Mouse (Mus musculus): Measurements from ENCODE around the gene Otud7b.

The Otud7b gene

DNA sequence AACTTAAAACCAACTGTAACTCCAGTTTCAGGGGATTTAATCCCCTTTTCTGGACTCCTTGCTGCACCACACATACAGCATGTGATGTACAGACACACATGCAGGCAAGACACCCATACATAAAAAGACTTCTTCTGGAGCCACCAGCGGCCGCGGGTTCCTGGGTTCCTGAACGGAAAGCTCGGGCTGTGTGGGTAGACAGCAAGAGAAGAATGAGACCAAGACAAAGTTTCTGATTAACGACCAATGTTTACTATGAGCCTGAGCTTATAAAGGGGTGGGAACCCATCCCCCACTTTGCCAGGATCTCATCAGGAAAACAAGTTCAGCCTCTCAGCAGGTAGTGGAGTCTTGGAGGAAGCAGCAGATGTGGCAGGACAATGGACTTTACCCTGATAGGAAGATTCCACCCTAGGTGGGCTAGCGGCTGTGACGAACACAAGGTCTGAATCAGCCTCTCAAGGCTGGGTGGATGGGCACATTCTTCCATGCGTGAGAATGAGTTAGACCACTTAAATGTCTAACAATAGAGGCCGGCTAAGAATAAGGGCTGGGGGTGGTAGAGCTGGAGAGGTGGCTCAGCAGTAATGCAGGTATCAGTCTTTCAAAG is 20.1 kb upstream of the Otud7b start:
- DNase-seq (ENCODE audit: low spot score in 2 of 2) = no peak

DNA sequence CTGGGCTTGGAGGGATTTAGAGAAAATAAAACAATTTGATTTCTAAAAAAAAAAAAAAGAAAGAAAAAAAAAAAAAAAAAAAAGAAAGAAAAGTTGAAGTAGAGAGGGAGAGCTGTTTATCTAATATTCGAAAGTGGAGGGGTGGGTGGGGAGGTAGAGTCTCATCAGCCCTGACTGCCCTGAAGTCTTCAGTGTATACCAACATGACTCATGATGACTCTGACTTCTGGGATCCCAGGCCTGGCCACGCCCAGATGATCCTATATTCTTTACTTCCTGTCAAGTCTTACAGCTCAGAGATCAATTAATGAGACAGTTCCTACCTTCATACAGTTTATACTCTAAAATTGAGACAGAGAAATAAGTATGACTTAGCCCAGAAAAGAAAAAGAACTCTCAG is 17.1 kb upstream of the Otud7b start:
- no peak for DNase-seq (ENCODE audit: low spot score in 2 of 2)

DNA sequence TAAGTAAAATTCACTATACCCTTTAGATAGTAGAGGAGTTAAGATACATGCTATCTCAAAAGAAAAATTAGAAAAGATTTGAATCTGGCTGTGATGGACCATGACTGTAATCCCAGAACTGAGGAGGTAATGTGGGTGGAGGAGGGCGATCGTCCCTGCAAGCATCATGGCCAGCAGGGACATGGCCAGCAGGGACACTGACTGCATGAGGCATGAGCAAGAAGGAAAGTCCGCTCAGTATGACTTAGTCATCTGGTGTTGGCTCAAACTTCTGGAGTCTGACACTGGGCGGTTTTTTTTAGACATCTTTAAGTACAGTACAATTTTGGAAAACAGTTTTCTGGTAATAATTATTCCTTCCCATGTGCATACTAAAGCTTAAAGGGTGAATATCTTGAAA is 16.5 kb upstream of the Otud7b start:
- no peak for DNase-seq (ENCODE audit: low spot score in 2 of 2)

DNA sequence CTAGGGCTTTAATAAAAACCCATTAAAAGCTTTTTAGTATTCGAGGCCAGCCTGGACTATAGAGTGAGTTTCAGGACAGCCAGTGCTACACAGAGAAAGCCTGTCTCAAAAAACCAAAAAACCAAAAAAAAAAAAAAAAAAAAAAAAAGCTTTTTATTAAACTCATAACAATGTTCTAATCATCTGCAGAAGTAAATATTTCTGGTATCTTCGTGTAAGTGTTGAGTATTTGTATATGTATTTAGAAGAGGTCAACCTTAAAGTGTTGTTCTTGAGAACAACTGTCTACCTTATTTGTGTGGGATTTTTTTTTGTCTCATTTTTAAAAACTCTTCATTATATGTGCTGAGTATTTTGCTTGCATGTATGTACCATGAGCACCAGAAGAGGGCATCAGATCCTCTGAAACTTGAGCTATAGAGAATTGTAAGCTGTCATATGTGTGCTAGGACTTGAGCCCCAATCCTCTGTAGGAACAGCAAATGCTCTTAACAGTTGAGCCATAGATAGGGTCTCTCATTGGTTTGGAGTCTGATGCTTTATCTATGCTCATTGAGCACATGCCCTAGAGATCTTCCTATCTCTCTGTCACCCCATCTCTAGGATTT is 14.3 kb upstream of the Otud7b start:
- DNase-seq (ENCODE audit: low spot score in 2 of 2) = no peak

DNA sequence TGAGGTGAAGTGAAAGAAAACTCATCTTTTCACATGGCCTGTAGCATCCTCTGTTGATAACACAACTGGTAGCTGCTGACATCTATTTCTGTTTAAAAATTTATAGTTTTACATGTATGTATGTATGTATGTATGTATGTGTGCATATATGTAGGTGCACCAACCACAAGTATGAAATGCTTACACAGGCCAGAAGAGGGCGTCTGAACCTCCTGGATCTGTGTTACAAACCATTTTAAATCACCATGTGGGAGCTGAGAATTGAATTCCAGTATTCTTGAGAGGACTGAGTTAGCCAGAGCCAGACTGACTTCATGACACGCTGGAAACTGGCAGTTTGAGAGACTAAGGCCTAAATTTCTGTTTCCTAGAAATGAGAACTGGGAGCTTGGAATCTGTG is 13.2 kb upstream of the Otud7b start:
- DNase-seq (ENCODE audit: low spot score in 2 of 2) = no peak

DNA sequence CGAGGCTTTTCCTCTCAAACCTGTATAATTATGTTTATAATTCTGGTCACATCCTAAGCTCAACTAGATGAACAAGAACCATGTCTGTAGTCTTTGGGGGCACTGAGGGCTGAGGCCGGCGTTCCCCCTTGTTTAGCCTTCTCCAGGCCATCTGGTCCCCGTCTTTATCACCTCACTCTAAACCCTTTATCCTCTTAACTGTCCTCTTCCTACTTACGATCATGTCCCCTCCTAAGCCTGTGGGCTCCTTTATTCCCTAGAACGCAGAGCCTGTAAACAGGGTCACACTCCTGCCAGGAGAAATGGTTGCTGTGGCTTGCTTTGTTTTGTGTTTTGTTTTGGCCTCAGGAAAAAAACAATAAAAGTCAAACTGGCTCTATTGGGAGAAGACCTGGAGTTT is 12.4 kb upstream of the Otud7b start:
- no peak for DNase-seq (ENCODE audit: low spot score in 2 of 2)

DNA sequence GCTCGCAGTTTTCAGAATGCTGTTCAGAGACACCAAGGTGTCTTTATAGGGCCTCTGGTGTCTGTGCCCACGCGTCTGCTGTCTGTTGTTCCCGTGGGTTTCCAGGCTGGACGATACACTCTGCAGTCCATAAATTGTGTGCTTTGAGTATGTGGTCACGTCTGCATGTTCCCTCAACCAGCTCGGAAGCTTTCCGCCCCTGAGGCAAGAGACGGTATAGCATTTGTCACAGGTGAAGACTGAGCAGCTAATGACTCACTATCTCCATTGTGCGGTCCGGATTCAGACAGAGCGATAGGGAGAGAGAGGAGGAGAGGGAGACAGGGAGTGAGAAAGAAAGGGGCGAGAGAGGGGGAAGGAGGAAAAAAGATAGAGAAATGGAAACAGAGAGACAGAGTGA is 10.8 kb upstream of the Otud7b start:
- no peak for DNase-seq (ENCODE audit: low spot score in 2 of 2)

DNA sequence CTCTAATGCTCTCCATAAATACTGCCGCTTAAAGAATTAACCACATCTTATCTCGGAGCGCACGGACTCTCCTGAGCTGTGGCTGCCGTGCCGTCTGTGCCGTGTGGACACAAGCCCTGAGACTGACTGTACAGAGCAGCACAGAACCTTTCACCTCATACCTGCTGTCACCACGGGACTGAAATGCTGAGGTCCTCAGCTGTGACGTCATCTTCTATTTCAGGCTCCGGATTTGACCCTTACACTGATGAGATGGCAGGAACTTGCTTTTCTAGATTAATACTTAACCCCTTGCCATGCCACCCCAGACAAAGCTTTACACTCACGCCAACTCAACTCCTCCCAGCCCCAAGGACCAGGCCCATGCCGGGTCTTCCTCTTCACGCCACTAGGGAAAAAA is 10.1 kb upstream of the Otud7b start:
- no peak for DNase-seq (ENCODE audit: low spot score in 2 of 2)

DNA sequence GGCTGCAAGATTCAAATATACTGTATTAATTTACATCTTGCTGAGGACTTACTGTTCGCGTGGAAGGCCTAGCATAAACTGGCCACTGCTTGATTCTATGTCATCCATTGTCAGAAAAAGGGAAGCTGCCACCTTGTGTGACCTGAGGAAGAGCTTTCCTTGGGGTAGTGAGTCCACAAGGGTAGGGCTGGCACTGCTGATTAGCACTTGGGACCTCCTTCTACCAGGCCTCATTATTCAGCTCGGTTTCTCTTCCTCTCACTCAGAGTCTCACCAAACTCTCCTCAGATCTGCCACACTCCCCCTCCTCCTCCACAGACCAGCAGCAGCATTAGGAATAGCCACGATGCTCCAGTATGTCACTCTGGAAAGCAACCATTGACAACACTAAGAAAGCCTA is 6.2 kb upstream of the Otud7b start:
- no peak for DNase-seq (ENCODE audit: low spot score in 2 of 2)

DNA sequence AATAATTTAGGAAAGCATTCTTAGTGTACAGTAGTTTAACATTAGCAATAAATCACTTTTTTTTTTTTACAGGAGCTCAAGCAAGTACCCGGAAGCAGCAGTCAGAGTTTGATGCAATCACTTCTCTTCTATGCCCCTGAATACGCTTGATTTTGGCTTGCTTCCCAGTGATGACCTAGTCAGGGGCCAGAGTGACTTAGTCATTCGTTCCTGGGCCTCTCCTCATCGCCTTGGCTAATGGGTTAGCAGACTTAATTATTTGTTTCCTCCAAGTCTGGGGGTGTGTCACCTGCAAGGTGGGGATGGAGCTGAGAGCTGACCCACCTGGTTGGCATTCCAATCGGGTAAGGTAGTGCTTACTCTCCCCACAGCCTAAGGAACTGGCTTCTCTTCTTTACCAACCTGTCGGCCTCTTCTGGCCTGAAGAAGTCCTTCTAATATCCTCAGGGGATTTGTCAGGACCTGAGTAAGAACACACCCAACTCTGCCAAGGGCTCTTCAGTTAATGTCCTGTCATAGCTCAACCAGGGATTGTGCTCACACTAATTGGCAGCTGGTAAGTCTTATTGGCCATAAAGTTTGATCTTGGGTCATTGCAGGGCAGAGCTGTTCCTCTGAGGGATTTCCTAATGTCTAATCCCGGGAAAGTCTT is 5.6 kb upstream of the Otud7b start:
- DNase-seq (ENCODE audit: low spot score in 2 of 2) = no peak

DNA sequence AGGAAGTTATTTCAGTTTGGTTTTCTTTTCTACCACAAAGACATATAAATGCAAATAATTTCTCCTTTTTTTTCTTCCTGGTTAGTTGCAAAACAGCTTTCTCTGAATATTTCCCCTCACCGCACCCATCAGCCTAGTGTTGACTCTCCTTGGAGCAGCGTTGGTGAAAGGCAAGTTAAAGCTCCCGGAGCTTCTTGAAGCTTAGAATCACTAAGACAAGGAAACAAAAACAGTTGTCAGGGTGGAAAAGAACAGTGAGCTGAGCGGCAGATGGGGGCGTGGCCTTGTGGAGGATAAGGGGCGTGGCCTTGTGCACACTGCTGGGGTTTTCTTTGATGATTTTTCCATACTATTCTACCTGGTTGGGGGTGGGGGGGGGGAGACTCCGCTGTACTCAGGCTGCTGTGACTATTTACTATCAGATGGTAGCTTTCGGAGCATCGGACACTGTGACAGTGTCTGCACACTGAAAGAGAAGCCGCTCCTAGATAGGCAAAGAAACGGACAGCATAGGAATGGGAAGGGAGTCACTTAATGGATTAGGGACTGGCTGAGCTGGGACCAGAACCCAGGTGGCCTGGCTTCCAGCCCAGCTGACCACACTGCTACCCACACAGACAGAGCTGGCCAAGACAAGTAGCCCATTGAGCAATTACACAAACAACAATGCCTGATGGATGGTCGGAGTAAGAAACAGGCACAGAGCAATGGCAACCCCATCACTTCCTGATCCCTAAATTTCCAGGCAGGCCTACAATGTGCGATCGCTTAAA is 2.0 kb upstream of the Otud7b start:
- DNase-seq (ENCODE audit: low spot score in 2 of 2) = peak; percentile 52 to 85

DNA sequence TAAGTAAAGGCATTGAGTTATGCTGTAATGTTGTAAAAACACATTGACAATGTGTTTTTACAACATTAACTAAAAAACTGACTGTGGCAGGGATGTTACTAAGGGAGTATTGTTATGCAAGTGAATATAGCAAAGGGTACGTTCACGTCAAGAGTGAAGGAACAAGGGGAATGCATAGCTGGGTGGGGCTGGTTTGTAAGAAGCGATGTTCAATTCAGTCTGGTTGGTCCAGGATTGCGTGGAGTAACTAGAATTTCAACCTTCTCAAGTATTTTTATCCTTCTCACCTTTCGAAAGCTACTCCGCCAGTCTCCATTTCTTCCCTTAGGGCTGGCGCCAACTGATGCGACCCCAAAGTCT is 446 bp upstream of the Otud7b start:
- DNase-seq (ENCODE audit: low spot score in 2 of 2) = no peak

DNA sequence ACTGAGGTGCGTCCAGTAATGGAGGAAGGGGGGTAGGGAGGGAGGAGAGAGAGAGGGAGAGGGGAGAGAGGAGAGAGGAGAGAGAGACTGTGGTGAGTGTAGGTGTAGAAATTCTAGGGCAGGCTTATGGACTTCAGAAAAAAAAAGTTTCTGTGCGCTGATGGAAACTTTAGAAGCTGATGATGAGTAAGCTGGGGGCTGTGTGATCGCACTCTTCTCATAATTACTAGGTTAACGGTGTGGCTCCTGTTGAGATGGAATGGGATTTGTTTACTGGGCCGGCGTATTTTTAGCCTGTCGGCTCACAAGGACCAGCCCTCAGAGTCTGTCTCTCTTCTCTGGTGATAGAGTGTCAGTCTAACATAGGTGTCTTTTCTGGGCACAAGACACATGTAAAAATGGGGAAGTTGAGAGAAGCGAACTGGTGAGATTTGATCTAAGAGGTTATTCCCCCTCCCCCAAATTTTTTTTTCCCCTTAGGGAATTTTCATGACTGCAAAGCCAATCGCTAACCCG is 963 bp downstream of the Otud7b start:
- peak; percentile 35 to 46 for DNase-seq (ENCODE audit: low spot score in 2 of 2)

DNA sequence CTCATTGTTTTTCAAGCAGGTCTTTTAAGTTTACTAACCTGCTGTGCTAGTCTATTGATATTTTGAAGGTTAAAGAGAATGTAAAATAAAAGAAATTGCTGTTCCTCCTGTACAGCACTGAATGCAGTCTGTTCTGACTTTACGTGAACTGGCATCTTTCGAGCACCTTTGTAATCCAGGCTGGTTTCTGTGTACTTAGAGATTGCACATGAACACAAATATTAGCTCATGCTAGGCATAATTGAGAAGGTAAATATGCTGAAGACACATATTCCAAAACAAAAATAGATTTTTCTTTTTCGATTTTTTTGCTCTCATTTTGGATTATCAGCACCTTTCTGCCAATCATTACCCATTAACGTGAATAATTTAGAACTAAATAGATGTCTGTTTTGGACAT is 1.8 kb downstream of the Otud7b start:
- DNase-seq (ENCODE audit: low spot score in 2 of 2) = no peak

DNA sequence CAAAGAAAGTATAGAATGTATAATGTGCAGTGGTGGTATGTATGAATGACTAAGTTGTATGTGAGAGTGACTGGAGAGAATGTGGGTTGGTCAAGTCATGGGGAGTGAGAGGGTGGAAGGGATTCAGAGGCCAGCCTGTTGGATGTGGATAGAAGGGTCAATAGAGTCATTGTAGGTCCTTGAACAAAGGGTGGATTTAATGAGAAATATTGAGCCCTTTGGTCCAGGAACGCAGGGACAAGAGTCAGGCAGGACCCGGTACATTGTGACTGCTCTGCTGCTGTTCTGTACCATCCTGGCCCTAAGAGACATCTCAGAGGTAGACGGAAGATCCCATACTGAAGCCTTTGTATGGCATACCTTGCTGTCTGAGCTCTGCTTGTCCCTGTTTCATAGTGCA is 4.0 kb downstream of the Otud7b start:
- no peak for DNase-seq (ENCODE audit: low spot score in 2 of 2)

DNA sequence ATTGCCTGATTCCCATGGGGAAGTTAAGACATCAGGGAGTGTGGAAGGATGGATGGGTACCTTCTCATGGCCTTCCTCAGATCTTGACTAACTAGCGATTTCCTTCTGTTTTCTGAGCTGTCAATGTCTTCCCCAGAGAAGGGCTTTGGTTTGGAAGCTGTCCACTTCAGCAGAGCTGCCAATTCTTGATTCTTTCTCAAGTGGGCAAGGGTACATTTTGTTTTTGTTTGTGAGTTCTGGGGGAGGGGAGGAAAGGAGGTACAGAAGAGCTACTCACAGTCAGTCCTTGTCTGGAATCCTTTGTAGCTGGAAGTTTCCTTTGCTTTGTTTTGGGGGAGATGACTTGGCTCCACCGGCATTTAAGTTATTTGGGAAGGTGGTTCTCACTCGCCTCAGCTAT is 8.9 kb downstream of the Otud7b start:
- no peak for DNase-seq (ENCODE audit: low spot score in 2 of 2)

DNA sequence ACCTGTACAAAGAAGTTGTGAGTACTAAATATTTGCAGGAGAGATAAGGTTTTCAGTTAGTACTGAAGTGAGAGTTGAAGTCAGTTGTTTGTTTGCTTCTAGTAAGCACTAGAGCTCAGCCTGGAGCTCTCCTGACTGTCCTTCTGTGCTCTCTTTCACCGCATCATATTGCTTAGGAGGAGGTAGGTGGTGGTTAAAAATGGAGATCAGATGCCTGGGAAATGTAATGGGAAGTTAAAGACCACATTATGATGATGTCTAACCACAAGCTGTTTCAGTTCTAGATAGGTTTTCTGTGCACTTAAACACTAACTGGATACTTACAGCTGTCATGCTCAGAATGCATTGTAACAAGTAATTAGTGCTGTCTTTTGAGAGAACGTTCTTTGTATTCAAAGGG is 13.8 kb downstream of the Otud7b start:
- DNase-seq (ENCODE audit: low spot score in 2 of 2) = no peak

DNA sequence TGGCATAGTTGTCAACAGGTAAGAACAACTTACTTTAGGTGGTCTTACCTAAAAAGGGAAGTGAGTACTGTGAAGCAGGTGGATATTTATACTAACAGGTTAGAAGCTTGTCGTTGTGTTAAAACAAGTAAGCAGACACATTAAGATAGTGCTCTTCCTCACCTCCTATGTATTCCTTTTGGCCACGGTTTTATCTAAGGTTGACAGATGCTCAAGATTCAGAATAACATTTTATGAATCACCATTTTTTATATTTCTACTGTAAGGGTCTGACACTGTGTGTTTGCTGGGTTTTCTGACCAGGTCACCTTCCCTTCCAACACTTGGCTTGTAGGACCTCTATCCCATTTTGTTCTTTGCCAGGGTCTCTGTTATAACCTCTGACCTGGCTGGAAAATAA is 14.4 kb downstream of the Otud7b start:
- no peak for DNase-seq (ENCODE audit: low spot score in 2 of 2)

DNA sequence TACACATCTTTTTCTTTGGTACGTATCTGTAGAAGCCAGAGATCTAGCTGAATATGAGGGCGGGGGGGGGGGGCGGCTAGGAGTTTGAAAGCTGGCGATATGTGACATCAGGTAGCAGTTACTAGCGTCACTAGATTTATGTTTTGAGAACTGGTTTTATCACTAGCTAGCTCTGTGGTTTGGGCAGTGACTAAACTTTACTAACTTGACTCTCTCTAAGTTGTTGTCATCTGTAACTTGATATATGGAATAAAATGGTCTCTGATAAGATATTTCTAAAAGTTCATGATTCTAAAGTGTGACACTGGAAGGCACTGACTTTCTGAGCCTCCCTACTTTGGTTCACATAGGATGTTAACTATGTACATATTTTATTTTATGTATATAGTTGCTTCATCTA is 19.9 kb downstream of the Otud7b start:
- DNase-seq (ENCODE audit: low spot score in 2 of 2) = no peak

DNA sequence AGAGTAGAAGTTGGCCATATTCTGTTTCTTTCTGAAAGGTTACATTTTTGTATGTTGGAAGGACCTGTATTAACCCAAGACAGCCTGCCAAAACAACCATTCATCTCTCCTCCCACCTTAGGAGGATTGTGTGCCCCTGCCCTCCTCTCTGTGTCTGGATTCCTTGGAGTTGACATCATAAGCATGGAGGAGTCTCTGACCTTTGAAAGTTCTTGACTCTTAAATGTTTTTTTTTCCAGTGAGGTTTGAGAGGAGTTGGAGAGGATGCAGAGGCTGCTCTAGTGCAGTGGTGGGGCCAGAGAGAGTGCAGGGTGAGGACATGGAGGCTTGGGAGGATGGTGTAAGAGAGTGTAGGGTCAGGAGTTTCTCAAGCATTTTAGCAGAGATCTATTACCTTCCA is 23.8 kb downstream of the Otud7b start:
- no peak for DNase-seq (ENCODE audit: low spot score in 2 of 2)

DNA sequence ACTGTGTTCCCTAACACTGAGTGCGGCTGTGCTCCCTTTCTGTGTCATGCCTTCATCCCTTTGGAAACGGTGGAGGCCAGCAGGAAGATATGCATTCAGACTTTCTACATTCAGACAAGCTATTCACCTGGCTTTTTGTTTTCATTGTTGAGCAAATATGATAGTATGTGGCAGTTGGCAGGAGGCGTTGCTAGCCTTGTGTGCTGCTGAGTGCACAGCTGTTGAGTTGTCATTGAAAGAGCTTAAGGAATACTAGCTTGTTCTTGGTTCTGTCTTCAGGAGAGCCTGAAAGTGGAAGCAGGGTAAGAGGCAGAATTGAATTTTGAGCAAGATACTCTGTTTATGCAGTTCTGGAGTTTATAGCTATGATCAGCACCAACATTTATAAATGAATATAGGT is 28.2 kb downstream of the Otud7b start:
- no peak for DNase-seq (ENCODE audit: low spot score in 2 of 2)

DNA sequence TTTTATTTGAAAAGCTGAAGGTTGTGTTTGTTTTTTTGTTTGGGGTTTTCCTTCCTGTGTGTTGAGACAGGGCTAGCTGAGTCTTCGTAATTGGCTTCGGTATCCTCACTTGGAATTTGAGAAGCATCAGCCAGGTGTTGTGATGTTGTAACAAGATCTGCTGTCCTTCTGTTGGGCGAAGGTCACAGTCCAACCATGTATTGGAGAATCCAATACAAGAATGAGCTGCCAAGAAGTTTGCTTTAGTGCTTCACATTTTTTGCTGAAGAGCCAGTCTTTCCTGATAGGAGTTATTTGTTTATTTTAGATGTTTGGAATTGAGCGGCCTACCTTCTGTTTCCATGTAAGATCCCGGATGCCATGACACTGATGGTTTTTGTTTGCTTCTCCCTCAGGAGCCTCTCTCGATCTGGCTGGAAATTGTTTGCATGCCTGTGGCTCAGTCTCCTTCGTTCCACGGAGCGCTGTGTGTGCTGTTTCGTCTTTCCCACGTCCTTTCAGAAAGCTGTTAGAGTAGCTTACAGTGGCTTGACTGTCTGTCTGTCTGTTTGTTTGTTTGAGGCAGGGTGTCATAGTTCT is 29.1 kb downstream of the Otud7b start:
- DNase-seq (ENCODE audit: low spot score in 2 of 2) = no peak

Data from spleen, postnatal 10 days (tissue).